Mouse (Mus musculus): ENCODE measurements at regions not wholly inside any gene's neighbourhood (a gene's known extent, or its start where the extent isn't known, plus 50 kb on each side); places are given as distances from the start of the nearest gene placed in this dataset.

- DNase-seq: no peak
Observed at GRCm38 (mm10) chr10:44939403-44939802, 127.6 kb upstream of the Prep start.

DNA sequence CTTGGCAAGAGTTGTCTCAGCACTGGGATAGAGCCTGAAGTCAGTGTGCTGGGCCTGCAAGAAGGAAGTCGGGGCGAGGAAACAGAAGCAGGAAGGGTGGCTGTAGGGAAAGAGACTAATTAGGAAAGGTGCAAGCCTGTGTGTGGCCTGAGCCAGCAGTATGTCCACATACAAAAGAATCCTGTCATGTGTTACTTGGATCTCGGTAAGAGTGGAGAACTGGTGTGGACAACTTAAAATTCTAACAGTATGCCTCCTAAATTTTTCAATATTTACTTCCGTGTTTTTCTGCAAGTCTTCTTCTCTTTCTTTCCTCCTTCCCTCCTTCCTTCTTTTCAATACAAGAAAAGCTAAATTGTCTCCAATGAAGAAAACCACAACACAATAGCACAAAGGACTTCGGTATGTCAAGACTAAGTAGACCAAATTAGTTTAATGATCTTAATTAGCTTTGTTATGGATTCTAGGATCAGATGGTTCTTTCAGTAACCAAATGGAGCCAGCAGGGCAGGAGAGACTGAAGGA, 130.0 kb upstream of the Prep start:
- DNase-seq: no peak

- DNase-seq: no peak
Observed at GRCm38 (mm10) chr10:44930796-44931195, 136.2 kb upstream of the Prep start.

DNA sequence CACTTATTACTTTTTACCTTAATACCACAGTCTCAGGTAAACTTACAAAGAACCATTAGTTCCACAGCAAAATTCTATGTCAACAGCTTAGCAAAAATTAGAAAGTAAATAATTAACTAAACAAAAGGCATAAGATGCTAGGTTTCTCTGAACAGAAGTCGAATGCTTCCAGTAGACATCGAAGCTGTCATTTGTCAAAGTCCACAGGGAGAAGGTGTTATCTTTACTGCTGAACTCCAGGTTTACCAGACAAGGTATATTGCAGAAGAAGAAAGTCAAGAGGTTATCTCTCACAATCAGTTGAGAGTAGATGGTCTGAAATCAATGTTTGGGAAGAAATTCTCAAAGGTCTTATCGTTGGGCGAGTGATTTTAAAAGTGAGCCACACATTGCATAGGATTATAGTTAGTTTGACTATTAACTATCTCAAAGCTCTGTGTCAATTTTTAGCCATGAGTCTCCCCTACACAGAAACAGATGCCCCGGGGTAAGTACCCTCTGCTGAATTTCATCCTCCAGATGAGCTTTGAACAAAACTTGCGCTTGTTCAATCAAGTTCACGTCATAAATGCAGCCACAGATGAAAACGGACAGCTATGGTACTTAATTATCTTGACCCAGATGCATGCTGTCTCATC, 153.1 kb upstream of the Prep start:
- no peak for DNase-seq

DNA sequence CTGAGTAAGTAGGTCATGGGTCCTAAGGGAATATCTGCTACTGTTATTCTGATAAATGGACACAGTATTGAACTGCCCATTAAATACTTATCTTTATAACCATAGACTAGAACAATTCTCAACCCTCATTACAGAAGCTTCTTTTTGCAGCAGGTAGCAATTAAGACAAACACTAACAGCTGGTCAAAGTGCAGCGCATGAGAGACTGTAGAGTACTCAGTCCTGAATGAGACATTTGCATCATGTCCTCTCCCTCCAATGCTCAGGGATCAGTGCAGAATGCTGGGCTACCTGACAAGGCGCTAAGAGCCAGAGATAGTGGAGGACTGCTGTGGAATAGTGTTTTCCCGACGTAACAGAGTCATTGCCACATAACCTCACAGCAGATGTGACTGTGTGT, 162.5 kb upstream of the Prep start:
- no peak for DNase-seq

GRCm38 (mm10) chr10:44901203-44901602, 165.8 kb upstream of the Prep start:
- DNase-seq: no peak

GRCm38 (mm10) chr10:44892124-44892523, 174.9 kb upstream of the Prep start:
- DNase-seq: no peak

GRCm38 (mm10) chr10:44887081-44887683, 179.8 kb upstream of the Prep start:
- no peak for DNase-seq

DNA sequence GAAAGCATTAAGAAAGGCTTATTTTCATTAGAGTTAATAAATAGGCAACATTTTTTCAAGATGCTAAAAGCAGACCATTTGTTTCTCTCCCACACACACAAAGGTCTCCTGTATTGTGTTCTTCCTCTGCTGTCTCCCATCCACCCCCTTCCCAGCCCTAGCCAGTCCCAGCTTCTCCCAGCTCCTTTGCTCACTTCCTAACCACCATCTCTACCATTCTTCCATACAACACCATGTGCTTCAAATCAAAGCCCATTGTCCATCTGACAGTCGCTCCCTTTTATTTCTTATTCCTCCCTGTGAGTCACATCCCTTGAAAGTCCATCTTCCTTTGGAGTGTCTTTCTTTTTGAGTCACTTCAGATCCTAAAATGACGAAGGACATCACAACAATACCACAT, 185.0 kb upstream of the Prep start:
- DNase-seq: no peak

GRCm38 (mm10) chr10:44877076-44877663, 189.8 kb upstream of the Prep start:
- DNase-seq: no peak

DNA sequence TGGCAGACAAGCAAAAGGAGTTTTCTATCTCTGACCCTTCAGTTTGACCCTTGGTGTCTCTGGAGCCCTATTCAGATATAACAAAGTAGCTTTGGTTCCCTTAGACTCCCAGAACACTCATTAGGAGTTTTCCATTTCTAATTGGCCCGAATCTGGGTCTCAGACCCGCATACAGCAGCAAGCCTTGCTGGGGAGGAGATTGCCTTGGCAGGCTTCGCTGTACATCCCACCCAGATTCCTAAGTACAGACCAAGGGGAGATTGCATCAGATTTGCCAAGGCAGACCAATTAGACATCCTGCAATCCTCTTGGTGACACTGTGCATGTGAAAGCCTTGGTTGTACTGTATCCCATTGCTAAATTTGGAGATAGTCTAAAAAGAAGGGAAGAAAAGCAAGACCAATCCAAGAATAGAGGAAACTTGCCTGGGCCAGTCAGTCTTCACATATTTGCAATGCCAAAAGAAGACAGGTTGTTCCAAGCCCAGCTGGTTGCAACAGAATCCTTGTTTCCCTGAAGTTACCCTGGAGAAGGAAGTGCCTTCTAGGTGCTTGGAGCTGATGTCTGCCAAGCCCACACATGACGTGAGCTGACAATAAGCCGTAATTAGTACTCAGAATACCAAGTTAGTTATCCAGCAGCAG, 193.2 kb upstream of the Prep start:
- no peak for DNase-seq

DNA sequence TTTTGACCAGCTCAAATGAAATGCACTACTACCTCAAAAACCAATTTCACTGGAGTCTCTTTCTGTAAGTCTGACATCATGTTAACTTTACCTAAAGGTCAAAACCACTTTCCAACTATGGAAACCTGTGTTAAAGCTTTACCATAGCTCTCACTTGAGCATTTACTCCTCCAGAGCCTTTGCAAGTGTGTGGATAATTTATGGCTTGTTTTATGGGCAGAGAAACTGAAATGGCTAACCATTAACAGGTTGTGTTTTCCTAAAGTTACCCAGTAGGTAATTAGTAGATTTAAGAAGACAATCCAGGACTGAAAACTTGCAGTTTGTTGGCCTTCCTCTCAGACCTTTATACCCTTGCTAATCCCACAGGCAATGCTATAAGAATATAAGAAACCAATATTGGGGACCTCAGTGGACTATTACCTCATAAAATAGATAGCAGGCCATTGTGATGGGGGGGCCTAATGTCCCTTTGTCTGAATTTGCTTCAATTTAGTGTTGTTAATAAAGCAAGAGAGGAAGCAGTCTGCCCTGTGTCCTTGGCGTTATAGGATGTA, 202.7 kb upstream of the Prep start:
- DNase-seq: no peak

DNA sequence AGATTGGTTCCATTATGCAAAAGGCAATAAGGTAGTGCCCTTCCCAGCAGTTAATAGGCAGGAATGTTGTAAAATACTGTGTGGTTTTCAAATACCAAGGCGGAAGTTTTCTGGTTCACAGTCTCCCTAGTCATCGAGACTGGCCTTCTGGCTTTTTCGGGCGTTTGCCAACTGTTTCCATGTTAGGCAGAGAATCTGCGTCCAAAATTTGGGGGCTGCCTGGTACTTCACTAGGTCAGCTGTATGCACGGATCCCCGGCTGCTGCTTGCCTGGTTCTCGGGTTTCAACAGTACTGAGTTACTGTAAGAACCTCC, 204.7 kb upstream of the Prep start:
- no peak for DNase-seq

- no peak for DNase-seq
Observed at GRCm38 (mm10) chr10:44861671-44862359, 205.2 kb upstream of the Prep start.

GRCm38 (mm10) chr10:44857444-44857843, 209.6 kb upstream of the Prep start:
- no peak for DNase-seq

DNA sequence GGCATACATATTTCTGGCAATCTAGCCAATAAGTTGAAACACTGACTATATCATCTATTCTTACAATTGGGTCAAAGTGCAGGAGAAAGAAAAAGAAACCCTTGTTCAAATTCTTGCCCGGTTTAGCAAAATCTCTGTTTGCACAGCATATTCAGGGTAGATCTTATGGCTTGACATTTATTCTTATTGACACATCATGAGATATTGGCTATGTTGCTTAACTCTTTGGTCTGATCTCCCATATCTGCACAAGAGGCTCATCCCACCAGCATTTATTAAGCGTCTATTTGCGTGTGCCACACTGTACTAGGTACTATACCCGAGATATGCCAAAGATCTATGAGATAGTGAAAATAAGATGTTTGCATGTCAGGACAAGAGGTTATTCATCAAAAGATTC, 212.9 kb upstream of the Prep start:
- no peak for DNase-seq

- DNase-seq: no peak
Observed at GRCm38 (mm10) chr10:44849016-44849415, 218.0 kb upstream of the Prep start.

DNA sequence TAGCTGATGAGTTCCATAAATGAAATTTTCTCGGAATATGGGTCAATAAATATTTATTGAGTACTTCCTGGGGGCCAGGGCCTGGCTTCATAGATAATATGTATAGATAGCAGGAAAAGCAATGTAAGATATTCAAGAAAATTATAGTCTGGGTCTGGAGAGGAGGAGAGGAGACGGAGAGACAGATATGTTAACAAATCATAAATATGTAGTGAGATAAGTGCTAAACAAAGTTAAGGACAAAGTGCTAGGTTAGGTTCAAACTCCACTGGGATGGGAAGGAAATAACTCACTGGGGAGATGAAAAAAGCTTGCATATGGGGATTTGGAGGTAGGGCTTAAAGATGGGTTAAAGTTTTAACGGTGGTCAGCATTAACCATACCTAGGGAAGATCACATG, 220.2 kb upstream of the Prep start:
- no peak for DNase-seq

DNA sequence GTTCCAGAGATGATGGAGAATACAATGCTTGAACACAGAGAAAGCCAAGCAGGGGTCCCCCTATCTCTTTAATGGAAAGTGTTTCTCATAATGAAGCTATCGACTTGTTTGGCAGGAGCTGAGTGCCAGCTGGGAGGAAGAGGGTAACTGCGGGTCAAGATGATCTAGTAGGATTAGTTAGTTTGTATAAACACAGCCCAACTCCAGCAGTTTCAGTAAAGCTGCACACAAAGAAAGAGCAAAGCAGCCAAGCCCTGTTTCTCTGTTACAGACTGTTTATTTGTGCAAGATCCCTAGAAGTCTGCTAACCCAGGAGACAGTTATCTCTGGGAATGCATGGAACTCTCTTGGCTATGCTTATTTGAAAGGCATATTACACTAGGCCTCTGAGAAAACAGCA, 220.9 kb upstream of the Prep start:
- DNase-seq: no peak

- no peak for DNase-seq
Observed at GRCm38 (mm10) chr10:44840449-44840848, 226.6 kb upstream of the Prep start.

DNA sequence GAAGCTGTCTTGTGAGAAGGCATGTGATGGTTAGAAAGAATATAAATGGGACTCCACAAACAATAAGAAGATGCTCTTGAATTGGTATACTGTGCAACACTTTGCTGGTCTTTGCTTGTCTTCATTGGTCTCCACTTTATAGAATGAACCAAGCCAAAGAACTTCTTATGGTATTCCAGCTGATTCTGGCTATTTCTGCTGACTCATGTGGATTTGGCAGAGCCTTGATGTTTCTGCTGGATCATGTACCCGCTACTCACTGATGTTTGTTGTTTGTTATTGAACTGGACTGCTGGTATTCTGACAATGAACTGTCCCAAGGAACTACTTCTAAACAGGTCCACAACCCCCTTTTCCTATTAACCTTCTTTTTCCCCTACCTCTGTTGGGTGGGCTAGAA, 234.5 kb upstream of the Prep start:
- no peak for DNase-seq

- DNase-seq: no peak
Observed at GRCm38 (mm10) chr10:44826271-44826670, 240.7 kb upstream of the Prep start.

DNA sequence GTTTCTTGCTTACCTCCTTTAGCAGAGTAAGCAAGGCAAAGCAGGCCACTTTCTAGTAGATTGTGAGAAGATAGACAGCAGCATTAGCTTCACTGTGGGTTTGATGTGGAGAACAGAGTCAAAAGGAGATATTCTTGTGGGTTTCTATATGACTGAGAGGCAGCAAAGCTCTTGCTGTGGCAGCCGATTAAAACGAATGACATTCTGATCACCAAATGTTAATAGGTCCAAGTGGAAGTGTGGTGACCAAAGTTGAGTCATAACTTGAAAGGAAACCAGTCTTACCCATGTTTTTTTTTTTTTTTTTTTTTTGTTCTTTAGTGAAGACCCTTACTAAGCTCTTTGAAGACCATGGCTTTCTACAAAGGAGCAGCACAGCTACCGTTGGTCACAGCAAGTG, 245.3 kb upstream of the Prep start:
- DNase-seq: no peak
